Mouse (Mus musculus): ENCODE measurements around the gene Mitf. TPM values are rescaled to one million over a fixed set of nuclear protein-coding genes. Genes with fewer than 3 reads are reported as not detected.

Gene Mitf
- 1.7 TPM in 2 replicates for polyA plus RNA-seq (2012; rRNA removed)

DNA sequence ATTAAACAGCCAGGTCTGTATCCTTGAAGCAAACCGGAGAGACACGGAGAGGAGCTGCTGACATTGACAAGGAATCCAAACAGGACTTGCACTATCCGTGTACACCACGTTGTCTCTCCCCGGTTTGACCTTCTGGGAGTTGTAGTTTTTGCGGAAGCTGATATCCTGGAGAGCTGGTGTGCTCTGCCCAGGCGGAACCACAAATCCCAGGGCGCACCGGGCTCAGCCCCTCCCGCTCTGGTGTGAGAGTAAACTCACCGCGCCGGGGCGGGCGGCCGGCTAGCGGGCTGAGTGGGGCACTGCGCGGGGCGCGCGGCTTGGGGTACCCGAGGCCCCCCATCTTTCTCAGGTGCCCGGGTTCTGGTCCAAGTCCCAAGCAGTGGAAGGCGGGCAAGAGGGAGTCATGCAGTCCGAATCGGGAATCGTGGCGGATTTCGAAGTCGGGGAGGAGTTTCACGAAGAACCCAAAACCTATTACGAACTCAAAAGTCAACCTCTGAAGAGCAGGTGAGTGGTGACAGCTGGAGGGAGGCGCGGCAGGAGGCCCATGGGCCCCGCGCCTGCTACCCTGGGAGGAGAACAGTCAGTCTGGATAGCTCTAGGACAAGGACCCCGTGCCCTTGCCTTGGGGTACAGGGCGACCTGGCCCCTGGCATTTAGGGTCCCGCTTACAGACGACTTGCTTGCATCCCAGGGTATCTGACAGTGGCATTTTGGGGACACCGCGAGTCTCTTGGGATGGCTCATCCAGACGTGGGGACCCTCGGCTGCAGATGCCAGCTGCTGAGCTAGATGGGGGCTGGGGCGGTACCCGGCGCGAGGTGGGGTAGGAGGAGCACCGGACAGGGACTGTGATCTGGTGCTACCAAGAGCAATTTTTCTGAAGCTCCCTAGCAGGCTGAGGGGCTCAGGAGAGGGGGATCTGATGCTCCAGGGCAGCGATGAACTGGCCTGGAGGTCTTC, at the start of gene Mitf:
Gene Mitf, plus strand, starts transcription at position 272 of the 963 bp plus-strand sequence.

Other genes starting within 250 kb of the Mitf start
- gene Frmd4b, start 189.5 kb upstream of the Mitf start, polyA plus RNA-seq (2012; rRNA removed): 25.6 and 29.4 TPM in 2 replicates

Measured in central nervous system, embryonic 18 days (tissue).